Mouse (Mus musculus): Measurements from ENCODE around the gene Prkar1b.

Gene Prkar1b

DNA sequence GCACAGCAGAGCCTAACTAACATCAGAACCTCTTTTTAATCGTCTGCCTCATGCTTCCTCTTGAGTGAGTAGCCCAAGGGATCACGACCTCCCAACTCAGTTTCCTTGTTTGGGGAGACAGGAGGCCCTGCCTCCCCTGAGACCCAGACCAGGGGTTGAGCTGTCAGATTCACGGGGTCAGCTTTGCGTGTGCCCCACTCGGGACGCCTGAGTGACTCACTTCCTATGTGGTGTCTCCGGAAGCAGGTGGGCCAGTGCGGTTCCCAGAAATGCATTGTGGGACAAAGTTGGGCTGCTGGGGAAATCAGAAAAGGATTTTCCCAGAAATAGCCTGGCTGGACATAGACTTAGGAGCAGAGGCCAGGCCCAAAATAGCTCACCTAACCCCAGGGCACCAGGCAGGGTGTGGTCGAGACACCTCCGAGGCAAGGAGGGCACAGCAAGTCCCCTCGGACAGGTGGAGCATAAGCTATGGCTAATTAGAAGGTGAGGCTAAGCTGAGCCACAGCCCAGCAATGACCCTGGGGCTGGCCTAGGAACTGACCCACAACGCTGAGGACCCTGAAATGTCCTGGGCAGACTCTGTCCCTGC, 89.2 kb downstream of the Prkar1b start:
- no peak for DNase-seq (ENCODE audit: low read depth)

DNA sequence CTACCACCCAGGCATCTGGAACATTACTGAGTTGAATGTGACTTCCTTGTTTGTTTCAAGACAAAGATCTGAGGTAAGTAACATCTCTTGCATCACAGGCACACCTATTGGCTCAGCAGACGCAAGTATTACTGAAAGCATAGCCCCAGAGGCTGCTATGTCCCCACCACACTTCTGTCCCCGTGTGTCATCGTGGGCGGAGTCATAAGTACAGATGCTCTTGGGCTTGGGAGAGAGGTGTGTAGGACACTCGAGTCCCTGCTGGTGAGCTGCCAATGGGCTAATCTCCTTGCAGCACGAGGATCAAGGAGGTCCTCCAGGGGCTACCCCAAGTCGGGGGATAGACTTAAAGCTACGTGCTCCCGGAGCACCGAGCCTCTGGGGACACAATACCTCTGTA, 96.6 kb downstream of the Prkar1b start:
- DNase-seq (ENCODE audit: low read depth), result no peak

DNA sequence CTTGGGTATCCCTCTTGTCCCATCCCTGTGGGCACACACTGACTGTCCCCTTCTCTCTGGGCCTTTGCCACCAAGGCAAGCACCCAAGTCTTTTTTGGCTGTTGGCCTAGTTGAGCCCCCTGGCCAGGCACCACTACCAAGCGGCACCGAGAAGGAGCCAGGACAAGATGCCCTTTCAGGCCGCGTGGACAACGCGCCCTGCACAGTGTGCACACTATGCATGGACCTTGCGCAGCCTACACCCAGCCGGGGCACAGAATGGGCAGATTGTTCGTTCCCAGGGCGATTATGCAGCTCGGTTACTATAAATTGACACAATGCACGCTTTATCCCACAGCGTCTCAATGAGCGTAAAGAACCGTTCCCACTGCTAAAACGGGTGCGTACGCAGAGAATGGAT, 98.5 kb downstream of the Prkar1b start:
- no peak for DNase-seq (ENCODE audit: low read depth)

DNA sequence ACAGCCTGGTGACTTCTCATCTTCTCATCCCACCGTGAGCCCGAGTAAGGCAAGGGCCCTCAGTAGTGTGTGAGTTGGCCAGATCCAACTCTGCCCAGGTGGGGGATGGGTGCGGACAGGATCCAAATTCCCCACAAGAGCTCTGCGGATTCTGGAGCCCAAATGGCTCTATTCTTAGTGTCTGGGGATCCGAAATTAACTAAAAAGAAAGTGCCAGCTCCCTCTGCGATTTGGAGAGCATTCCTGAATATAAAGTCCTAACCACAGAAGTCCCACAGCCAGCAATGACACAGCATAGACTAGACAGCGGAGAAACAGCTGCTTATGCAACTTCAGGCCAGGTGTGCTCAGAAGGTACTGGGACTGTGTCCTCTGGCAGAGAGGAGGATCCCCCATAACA, 100.4 kb downstream of the Prkar1b start:
- DNase-seq (ENCODE audit: low read depth), result no peak

DNA sequence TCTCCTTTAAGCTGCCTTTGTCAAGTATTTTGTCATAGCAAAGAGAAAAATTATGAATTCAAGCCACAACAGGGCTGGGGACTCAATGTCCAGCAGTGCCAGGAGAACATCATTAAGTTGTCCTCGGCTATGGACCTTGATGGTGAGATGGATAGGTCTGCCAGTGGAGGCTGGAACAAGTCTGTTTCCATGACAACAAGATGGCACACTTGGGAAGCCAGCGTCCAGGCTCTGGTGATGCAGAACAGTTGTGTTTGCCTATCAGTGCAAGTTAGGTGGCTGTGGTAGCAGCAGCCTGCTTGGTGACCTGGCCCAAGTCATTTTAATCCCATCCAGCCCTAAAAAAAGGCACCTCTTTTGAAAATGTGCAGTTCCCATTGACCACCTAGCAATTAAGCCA, 102.6 kb downstream of the Prkar1b start:
- no peak for DNase-seq (ENCODE audit: low read depth)

DNA sequence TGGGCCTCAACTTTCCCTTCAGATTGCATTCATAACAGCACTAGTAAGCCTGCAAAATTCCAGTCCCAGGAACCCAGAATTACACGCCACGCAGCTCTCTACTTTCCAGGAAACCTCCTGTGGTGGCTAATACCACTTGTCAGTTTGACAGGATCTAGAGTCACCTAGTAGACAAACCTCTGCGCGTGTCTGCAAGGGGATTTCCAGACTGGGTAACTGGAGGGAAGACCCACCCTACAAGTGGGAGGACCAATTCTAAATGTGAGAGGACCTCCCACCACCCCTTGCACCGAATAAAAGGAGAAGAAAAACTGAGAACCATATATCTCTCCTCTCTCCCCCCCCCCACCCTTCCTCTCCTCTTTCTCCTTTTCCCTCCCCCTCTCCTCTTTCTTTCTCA, 103.2 kb downstream of the Prkar1b start:
- peak; percentile 40 for DNase-seq (ENCODE audit: low read depth)

DNA sequence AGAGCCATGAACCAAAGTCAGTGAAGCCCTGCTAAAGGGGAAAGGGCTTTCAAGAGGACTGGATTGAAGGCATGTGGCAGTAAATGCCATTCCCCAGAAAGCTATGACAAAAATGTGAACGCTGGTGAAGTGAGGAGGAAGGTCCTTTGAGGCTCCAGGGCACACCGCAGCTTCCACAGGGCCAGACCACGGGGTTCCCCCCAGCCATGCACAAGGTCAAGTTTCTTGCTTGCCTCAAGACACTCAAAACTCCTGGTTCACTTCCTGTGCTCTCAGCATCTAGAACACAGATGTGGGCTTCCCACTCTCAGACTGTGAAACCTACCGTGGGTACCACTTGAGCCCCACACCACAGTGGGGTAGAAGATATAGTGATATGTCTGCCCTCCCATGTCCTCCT, 106.3 kb downstream of the Prkar1b start:
- no peak for DNase-seq (ENCODE audit: low read depth)

DNA sequence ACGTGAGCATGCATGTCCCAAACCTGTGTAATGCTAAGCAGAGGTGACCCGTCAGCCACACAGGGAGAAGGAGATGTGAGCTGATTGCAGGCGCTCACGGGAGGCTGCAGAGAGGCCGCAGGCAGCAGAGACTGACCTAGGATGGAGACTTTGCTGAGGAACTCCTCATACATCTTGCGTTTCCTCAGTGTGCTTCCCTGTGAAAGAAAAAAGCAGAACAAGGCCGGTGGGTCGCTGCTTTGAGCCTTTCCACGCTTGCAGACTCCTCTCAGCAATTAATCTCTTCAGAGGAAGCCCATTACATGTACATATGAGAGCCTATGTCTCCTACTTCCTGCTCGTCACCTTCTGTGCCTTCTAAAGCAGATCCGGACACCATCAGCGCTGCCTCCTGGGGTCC, 107.5 kb downstream of the Prkar1b start:
- no peak for DNase-seq (ENCODE audit: low read depth)

DNA sequence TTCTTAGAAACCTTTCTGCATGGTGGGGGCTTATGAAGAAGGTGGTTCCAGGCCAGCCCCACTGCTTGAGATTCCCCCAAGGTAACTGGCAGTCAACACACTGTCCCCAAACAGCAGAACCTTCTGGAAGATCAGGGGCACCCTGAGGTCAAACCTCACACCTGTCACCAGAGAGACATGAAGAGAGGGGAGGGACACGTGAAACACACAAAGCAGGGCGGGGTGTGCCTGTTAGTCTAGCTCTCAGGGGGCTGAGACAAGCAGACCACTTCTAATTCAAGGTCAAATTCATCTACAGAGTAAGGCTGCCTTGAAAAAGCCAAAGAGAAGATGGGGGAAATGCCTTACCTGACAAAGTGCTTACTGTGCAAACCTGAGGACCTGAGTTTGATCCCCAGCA, 114.6 kb downstream of the Prkar1b start:
- DNase-seq (ENCODE audit: low read depth), result no peak

DNA sequence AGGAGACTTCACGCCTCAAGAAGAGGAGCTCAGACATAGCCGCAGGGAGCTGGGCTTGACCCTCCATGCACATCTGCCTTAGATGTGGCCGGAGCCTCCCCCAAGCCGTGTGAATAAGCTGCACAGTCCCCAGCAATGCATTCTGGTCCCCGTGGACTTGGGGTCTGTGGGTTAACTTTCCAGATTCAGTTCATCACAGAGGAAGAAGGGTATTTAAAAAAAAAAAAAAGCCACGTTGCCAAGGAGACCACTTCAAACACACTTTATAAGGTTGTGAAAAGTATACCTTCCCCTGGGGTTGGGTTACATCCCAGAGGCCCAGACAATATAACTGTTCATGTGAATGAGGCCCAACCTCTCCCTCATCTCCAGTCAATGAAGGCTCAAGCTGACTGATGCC, 115.1 kb downstream of the Prkar1b start:
- no peak for DNase-seq (ENCODE audit: low read depth)

DNA sequence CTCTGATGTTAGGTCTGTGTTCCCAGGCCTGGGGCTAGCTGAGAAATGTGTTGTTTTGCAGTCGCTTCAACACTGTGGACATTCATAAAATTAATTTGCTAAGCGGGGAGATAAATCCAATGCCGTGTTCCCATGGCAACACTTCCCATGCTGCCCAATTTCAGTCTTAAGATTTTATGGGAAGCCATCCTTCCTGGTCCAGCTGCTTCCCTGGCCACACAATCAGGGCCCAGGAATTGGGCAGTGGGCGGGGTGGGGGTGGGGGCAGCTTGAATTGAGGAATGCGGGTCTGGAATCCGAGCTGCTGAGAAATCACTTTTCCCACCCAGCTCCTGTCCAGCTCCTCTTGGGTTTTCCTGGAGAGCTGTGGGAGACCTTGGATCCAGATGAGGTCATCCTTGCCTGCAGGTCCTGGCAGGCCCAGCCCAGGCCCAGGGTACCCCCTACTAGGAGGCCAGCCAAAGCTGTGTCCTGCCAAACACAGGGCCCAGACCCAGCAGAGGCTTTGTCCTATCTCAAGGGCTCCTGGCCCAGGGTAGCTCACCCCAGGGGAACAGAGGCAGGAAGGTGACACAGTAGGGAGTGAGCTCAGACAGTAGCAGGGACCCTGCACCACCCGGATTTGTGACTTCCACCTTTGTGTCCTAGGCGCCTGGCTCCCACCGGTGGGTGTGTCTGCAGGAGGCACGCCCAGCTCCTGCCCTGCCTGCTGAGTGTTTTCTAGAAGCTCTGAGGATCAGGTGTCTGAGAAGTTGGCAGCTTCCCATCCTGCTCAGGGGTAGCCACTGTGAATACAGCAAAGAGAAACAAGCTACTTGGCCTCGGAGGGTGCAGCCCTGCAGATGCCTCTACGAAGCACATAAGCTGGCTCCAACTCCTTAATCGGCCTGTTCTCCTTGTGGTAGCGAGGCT, 116.1 kb downstream of the Prkar1b start:
- DNase-seq (ENCODE audit: low read depth), result no peak

DNA sequence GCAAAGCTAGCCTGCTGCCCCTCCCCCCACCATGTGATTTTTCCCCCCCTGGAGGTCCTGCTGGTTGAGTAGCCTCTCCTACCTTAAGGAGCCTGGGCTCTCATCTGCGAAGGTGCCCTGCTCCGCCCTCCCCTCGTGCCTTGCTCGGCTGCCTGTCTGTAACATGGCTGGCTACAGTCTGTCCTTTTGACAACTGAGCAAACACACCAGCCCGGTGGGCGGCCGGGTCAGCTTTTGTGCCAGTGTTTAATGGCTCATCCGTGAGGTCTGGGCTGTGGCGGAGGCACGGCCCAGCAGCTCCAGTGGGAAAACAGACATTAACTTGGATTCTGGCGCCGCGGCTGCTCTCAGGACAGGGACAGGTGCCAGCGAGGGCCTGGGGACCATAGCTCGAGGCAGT, 122.2 kb downstream of the Prkar1b start:
- no peak for DNase-seq (ENCODE audit: low read depth)

DNA sequence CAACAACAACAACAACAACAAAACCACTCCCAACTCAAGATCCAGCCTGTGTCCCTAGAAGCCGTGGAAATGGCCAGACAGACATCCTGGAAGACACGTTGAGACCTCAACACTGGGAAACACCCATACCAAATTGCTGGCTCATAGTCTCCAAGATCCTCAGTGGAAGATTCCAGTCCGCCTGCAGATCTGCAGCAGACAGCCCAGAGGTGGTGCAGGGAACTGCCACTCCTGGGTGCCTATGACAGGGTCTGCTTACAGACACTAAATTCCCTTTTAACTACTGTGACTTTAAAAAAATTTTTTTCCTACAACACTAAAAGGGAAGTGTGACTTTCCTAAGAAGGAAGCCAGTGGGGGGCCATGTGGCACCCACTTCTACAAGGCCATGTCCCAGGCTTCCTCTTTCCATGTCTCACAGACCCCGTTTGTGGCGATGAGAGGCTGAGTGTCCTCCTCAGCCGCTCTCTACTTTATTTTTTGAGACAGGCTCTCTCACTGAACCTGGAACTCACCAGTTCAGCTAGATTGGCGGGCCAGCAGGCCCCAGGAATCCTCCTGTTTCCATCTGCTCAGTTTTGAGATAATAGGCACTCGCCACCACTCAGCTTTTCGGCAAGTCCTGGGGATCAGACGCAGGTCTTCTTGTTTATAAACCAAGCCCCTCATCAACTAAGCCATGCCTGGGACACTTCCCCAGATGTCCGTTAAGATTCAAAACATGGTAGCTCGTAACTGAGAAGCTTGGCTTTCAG, 125.3 kb downstream of the Prkar1b start:
- no peak for DNase-seq (ENCODE audit: low read depth)

DNA sequence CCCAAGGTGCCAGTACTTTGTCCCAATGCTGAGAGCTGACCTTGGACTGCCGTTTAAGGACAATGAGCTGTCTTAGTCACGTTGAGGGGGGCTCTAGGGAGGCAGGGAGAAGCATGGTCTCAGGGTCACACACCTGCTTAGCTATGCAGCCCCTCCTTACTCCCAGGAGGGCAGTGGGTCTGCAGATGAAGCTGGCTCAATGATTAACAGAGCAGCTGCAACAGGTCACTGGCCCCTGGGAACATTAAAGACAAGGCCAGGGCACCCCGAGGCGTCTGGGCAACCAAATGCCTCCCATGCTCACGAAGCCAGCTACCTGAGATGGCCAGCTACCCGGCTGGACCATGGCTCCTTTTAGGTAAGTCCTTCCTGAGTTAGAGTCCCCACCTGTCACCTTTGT, 129.2 kb downstream of the Prkar1b start:
- DNase-seq (ENCODE audit: low read depth), result no peak

DNA sequence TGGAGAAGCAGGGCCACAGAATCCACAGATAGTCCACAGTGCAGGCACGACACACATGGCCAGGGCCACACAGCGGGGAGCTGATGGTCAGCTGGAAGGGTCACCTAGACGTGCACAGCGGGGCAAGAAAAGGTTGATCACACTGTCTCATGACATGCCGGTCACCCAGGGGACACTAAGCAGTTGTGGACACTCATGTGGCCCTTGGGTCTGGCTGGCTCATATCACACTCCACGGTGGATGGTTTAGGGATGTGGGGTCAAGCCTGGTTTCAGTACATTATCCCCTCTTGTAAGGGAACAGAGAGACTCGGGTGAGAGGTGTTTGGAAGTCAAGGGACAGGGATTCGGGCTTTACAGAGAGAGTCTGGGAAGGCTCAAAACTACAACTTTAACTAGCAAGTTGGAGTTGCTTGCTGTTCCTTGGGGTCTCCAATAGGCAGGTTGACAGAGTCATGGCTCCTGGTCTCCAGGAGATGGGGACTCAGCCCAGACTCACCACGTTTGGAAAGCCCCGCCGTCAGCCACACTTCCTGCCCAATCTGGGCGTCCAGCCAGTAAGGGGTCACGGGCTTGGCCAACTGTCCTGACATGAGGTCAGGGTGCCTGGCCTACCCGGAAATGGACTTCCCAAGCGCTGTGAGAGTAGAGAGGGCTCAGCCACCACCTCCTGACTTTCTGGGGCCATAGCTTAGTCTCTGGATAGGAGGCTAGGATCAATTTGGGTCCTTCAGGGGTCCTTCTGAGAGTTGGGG, 132.3 kb downstream of the Prkar1b start:
- no peak for DNase-seq (ENCODE audit: low read depth)

DNA sequence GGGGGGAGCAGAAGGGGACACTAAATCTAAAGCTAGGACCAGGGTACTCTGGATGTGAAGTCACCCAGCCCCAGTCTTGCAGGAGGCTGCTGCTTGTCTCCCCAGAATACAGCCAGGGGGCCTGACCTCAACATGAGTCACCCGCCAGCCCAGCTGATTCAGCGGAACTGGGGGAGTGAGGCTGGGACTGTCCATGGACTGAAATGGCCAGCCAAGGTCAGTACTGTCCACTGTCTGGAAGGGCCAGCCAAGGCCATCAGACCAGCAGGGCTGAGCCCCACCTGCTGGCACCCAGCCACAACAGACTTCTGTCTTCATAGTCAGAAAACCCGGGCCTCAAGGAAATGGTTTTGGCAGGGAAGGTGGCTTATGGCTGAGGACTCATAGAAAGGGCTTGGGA, 134.7 kb downstream of the Prkar1b start:
- no peak for DNase-seq (ENCODE audit: low read depth)

DNA sequence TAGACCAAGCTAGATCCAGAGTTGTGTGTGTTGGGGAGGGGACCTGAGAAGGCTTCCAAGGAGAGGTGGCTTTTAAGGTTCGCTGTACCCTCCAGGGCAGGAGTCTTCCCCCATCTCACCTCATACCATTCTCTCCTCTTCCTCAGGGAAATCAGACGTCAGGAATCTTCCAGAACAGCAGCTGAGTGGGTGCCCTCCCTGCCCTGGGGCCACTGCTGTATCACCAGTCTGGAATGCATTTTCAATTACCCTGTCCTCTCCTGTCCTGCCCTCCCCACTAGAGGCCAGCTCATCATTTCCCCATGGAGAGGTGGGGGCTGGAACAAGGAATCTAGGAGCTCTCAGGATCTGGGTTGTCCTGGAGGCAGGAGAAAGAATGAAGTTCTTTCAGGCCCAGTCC, 139.2 kb downstream of the Prkar1b start:
- DNase-seq (ENCODE audit: low read depth), result no peak

DNA sequence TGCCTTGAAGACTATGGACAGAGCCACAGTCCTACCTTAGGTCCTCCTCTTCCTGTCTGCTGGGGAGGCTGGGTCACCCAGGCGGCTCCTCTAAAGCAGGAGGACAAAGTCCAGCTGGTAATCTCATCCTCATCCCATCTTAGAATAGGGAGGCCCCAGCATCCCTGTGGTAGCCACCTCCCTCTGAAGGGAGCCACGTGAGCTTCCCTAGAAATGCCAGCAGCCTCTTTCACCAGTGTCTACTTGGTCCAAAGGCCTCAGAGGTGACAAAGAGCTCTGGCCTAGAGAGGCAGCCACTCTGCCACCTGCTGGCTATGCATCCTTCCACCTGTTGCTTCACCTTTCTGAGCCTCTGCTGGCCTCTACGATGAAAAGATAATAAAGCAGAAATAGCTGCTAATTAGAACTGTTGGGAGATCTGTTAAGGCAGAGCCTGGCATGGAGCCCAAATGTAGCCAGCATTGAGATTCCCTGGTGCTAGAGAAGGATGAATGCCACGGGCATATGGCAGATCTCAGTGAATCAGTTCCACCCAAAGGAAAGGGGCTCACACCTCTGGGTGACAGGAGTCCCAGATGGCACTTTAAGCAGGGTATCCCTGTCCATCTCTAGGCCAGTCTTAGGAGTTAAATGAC, 142.5 kb downstream of the Prkar1b start:
- DNase-seq (ENCODE audit: low read depth), result no peak

DNA sequence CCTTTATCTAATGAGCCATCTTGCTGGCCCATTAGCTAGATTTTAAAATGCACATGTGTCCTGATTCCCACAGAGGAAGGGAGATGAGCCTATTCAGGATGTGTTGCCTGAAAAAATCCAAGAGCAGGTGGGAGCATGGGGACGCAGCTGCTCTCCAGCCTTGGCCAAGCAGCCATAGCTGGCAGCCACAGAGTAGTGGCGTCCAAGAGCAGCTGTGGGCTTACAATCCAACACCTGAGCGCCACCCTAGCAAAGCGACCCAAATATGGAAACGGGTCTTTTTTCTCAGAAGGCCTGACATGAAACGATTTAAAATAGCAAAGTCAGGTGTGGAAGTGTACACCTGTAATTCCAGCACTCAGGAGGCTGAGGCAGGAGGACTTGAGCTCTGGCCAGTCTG, 145.2 kb downstream of the Prkar1b start:
- DNase-seq (ENCODE audit: low read depth), result no peak

DNA sequence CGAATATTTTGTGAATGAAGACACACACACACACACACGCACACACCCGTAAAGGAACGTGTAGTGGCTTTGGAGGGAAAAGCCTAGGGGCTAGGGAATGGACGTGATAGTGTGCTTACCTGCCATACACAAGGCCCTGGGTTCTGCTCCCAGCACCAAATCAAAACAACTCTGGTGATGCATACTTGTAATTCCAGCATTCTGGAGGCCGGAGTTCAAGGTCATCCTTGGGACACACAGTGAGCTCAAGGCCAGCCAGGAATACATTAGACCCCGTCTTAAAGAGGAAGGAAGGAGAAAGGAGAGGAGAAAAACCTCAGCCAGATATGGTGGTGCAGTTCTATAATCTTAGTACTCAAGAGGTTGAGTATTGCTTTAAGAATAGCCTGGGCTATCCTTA, 150.1 kb downstream of the Prkar1b start:
- no peak for DNase-seq (ENCODE audit: low read depth)

DNA sequence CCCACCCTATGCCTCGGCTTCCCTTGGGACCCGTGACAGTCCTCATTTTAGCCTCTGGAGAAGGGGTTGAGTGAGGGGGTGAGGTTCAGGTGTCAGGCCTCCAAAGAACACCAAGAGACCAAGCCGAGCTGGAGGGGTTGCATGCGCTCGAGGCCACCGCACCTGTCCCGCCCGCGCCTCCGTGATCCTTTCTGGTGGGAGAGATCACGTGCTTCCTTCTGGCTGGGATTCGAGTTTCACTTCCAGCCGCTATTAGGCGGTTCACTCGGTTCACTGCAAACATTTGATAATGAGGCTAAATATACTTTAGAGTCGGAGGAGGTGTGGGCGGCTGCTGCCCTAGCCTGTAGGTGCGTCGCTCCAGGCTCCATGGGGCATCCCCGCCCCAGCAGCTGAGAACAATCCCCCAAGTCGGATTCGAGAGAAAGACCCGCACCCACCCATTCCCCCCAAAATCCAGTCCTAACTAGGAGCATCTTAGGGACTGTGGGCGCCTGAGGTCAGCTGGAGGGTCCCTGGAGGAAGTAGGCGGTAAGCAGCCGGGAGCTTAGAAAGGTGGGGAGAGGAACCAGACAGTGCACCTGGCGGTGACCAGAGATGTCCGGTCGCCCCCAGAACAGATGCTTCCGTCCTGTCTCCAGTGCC, 151.7 kb downstream of the Prkar1b start:
- no peak for DNase-seq (ENCODE audit: low read depth)
